In the genomic region with DNA sequence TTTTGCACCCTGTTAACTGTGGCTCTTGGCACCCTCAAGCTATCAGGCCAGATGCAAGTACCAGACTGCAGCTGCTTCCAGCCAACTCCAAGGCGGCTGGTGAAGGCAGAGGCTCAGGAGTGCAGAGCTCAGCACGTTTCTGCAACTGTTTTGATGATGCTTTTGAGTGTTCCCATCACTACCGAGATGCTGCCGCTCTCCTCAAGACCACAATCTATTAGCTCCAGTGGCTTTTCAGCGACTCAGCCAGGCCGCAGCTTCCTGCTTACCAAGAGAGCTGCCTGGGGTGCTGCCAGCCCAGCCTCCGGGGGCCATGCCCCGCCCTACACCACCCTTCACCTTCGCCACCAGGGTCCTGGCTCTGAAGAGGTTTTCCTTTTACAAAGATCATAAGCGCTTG, we compare ENCODE assay signal across 9 mouse cellular contexts.
A peak's percentile ranks its signal among the peaks of the same experiment; 100 is the strongest.
DNase-seq lines count a peak whose midpoint lies in the region; TF ChIP-seq lines count a peak whose summit lies in the region.
"Had no signal": no experiment of that assay in that cellular context is flagged by ENCODE, and none has a peak within 500 bp of the region (broad histone marks: within the 10 kb centered on the region; RNA-seq: fewer than 3 reads in every experiment).

No protein-coding gene starts in this region.

- peak overlapping the region; percentile 50 for H3K4me3 ChIP-seq in megakaryocyte, embryonic 14.5 days (replicated peaks)
- H3K4me3 ChIP-seq: neural tube, embryonic 13.5 days had no signal

- H3K9me3 ChIP-seq in megakaryocyte, embryonic 14.5 days, result peaks cover 3% of the 10 kb centered on the region; the same call in 1 of the 2 replicates
- H3K9me3 ChIP-seq: neural tube, embryonic 13.5 days had no signal

- H3K36me3 ChIP-seq in megakaryocyte, embryonic 14.5 days (replicated peaks; ENCODE audit: low read length), result no peaks in the 10 kb centered on the region
- H3K36me3 ChIP-seq: neural tube, embryonic 13.5 days had no signal

- peaks cover 10% of the 10 kb centered on the region for H3K4me1 ChIP-seq in megakaryocyte, embryonic 14.5 days
- H3K4me1 ChIP-seq: neural tube, embryonic 13.5 days had no signal

- DNase-seq in heart, adult 18-20 months, result peak; percentile 6 to 37
- DNase-seq in heart, adult 9 months (ENCODE audit: low spot score in 2 of 2), result no peak
- DNase-seq in 416B (ENCODE audit: low read depth) (peak; percentile 44), adipocyte (ENCODE audit: low spot score) (no peak)
- DNase-seq in brain, embryonic 14.5 days (ENCODE audit: low read depth), result peak; percentile 23
- DNase-seq in frontal cortex, postnatal 36 days (ENCODE audit: low spot score in 2 of 2), result no peak
- DNase-seq in testis, postnatal 10 days (ENCODE audit: low spot score), result no peak

- no peak for TF ChIP-seq POLR2A in brain, embryonic 14.5 days (IDR thresholded peaks at IDR 0.05; ENCODE audit: borderline replicate concordance, extremely low read depth, insufficient read depth, insufficient read length, poor library complexity, severe bottlenecking)

- TF ChIP-seq CTCF in brain, embryonic 14.5 days (IDR thresholded peaks at IDR 0.05; ENCODE audit: borderline replicate concordance, extremely low read depth, insufficient read depth, insufficient read length), result no peak

- H3K27me3 ChIP-seq in megakaryocyte, embryonic 14.5 days (replicated peaks), result peaks cover 8% of the 10 kb centered on the region
- H3K27me3 ChIP-seq: neural tube, embryonic 13.5 days had no signal

Comparison
In these comparisons a context has a peak if more than half of its experiments do, and no peak if none do; other contexts are left out.
1. DNase-seq: peak in heart, adult 18-20 months (2 of 2), 416B (single experiment) and brain, embryonic 14.5 days (single experiment); none in heart, adult 9 months (0 of 2), adipocyte (single experiment), frontal cortex, postnatal 36 days (0 of 2) and testis, postnatal 10 days (single experiment).